Mouse (Mus musculus): ENCODE measurements around the gene Larp4b.
A peak's percentile ranks its signal among the peaks of the same experiment; 100 is the strongest.

Gene Larp4b

GRCm38 (mm10) chr13:9122045-9122444 lies 28.4 kb downstream of the Larp4b start:
- DNase-seq (ENCODE audit: low read depth, low spot score): no peak

- no peak for DNase-seq (ENCODE audit: low read depth, low spot score)
Observed at GRCm38 (mm10) chr13:9125193-9125592, 31.5 kb downstream of the Larp4b start.

- DNase-seq (ENCODE audit: low read depth, low spot score): no peak
Observed at GRCm38 (mm10) chr13:9127715-9128114, 34.0 kb downstream of the Larp4b start.

- DNase-seq (ENCODE audit: low read depth, low spot score): no peak
Observed at GRCm38 (mm10) chr13:9128707-9129314, 35.1 kb downstream of the Larp4b start.

- DNase-seq (ENCODE audit: low read depth, low spot score): no peak
Observed at GRCm38 (mm10) chr13:9134421-9134820, 40.7 kb downstream of the Larp4b start.

GRCm38 (mm10) chr13:9136088-9136487 lies 42.4 kb downstream of the Larp4b start:
- no peak for DNase-seq (ENCODE audit: low read depth, low spot score)

GRCm38 (mm10) chr13:9136733-9137132 lies 43.1 kb downstream of the Larp4b start:
- no peak for DNase-seq (ENCODE audit: low read depth, low spot score)

- DNase-seq (ENCODE audit: low read depth, low spot score): no peak
Observed at GRCm38 (mm10) chr13:9139466-9139991, 45.8 kb downstream of the Larp4b start.

GRCm38 (mm10) chr13:9140204-9140603 lies 46.5 kb downstream of the Larp4b start:
- no peak for DNase-seq (ENCODE audit: low read depth, low spot score)

- DNase-seq (ENCODE audit: low read depth, low spot score): peak; percentile 9
Observed at GRCm38 (mm10) chr13:9142371-9142770, 48.7 kb downstream of the Larp4b start.

GRCm38 (mm10) chr13:9148830-9149229 lies 55.1 kb downstream of the Larp4b start:
- DNase-seq (ENCODE audit: low read depth, low spot score): no peak

- DNase-seq (ENCODE audit: low read depth, low spot score): no peak
Observed at GRCm38 (mm10) chr13:9149473-9150217, 56.0 kb downstream of the Larp4b start.

GRCm38 (mm10) chr13:9151100-9151499 lies 57.4 kb downstream of the Larp4b start:
- DNase-seq (ENCODE audit: low read depth, low spot score): no peak

GRCm38 (mm10) chr13:9151619-9152018 lies 57.9 kb downstream of the Larp4b start:
- no peak for DNase-seq (ENCODE audit: low read depth, low spot score)

- DNase-seq (ENCODE audit: low read depth, low spot score): no peak
Observed at GRCm38 (mm10) chr13:9152267-9152666, 58.6 kb downstream of the Larp4b start.

- no peak for DNase-seq (ENCODE audit: low read depth, low spot score)
Observed at GRCm38 (mm10) chr13:9153803-9154202, 60.1 kb downstream of the Larp4b start.

GRCm38 (mm10) chr13:9159282-9159681 lies 65.6 kb downstream of the Larp4b start:
- no peak for DNase-seq (ENCODE audit: low read depth, low spot score)

GRCm38 (mm10) chr13:9162888-9163287 lies 69.2 kb downstream of the Larp4b start:
- no peak for DNase-seq (ENCODE audit: low read depth, low spot score)

- no peak for DNase-seq (ENCODE audit: low read depth, low spot score)
Observed at GRCm38 (mm10) chr13:9167842-9168241, 74.2 kb downstream of the Larp4b start.

GRCm38 (mm10) chr13:9169616-9170015 lies 75.9 kb downstream of the Larp4b start:
- DNase-seq (ENCODE audit: low read depth, low spot score): no peak

GRCm38 (mm10) chr13:9170726-9171125 lies 77.0 kb downstream of the Larp4b start:
- DNase-seq (ENCODE audit: low read depth, low spot score): no peak

- DNase-seq (ENCODE audit: low read depth, low spot score): no peak
Observed at GRCm38 (mm10) chr13:9173414-9173813, 79.7 kb downstream of the Larp4b start.

GRCm38 (mm10) chr13:9175171-9175570 lies 81.5 kb downstream of the Larp4b start:
- no peak for DNase-seq (ENCODE audit: low read depth, low spot score)

All from mesoderm, embryonic 11.5 days (tissue).